Mouse (Mus musculus) ES-E14 (cell line): ENCODE results near the gene Slc5a10. TPM values are rescaled to one million over a fixed set of nuclear protein-coding genes. Genes with fewer than 3 reads are reported as not detected.
"Not testable (repeated sequence)": the region's sequence is repeated elsewhere in the genome, so short reads cannot be mapped to it uniquely, and the experiment has no call there.

Experiments
- DNase-seq: peaks from one replicate; pipeline ENCODE4 v3.0.0-alpha.2; 2013; ENCODE audit warnings: low read depth, low spot score
- H3K27ac ChIP-seq: 2 replicates; pipeline ENCODE4 v1.5.1; 2012; ENCODE audit warnings: low read depth, mild to moderate bottlenecking, low read length, moderate library complexity, mixed read lengths; ENCODE audit not compliant: poor library complexity, insufficient read depth, severe bottlenecking
- H3K36me3 ChIP-seq: 2 replicates; pipeline ENCODE4 v1.6.1; 2012; ENCODE audit warnings: mild to moderate bottlenecking, low read length, moderate library complexity, mixed read lengths; ENCODE audit not compliant: control insufficient read depth, poor library complexity, insufficient read depth, severe bottlenecking
- H3K4me1 ChIP-seq, 2 experiments: fragments of 150-350 bp in 1 of 2; sonication (generic) in 1 of 2; 2 replicates each; pipeline ENCODE4 v1.6.1; 2012; ENCODE audit warnings: low read length in 2 of 2, mild to moderate bottlenecking in 1 of 2, mixed read lengths in 1 of 2; ENCODE audit not compliant: control insufficient read depth in 2 of 2, insufficient read depth in 2 of 2, poor library complexity in 1 of 2
- H3K4me3 ChIP-seq, 2 experiments: fragments of 150-350 bp in 1 of 2; sonication (generic) in 1 of 2; 2 replicates each; pipeline ENCODE4 v1.5.1; 2012; ENCODE audit warnings: low read length in 2 of 2, low read depth in 1 of 2, mild to moderate bottlenecking in 1 of 2, mixed read lengths in 1 of 2; ENCODE audit not compliant: insufficient read depth in 1 of 2, poor library complexity in 1 of 2, severe bottlenecking in 1 of 2
- H3K9ac ChIP-seq: 2 replicates; pipeline ENCODE4 v1.6.1; 2012; ENCODE audit warnings: low read depth, mild to moderate bottlenecking, low read length, mixed read lengths; ENCODE audit not compliant: poor library complexity, insufficient read depth, severe bottlenecking
- H3K9me3 ChIP-seq: fragments of 150-350 bp; sonication (generic); 2 replicates; pipeline ENCODE4 v1.6.1; 2012; ENCODE audit warnings: low read depth, mild to moderate bottlenecking, low read length; ENCODE audit not compliant: control insufficient read depth, insufficient read depth
- CHD2 ChIP-seq: IDR thresholded peaks from 2 replicates; pipeline ENCODE4 v1.6.1; 2014; ENCODE audit warnings: mild to moderate bottlenecking, low read depth, low read length, inconsistent platforms
- HCFC1 ChIP-seq: IDR thresholded peaks from 2 replicates; pipeline ENCODE4 v1.6.1; 2012; ENCODE audit warnings: low read length, inconsistent platforms, borderline replicate concordance; ENCODE audit not compliant: insufficient read depth
- MAFK ChIP-seq: IDR thresholded peaks from 2 replicates; pipeline ENCODE4 v1.6.1; 2014; ENCODE audit warnings: mild to moderate bottlenecking, low read depth, low read length, inconsistent platforms; ENCODE audit not compliant: insufficient read depth
- ZC3H11A ChIP-seq: IDR thresholded peaks from 2 replicates; pipeline ENCODE4 v1.6.1; 2012; ENCODE audit warnings: low read depth, mild to moderate bottlenecking, inconsistent platforms, low read length, borderline replicate concordance
- ZNF384 ChIP-seq: IDR thresholded peaks from 2 replicates; pipeline ENCODE4 v1.6.1; 2012; ENCODE audit warnings: low read depth, low read length, inconsistent platforms
- in situ Hi-C, 2 experiments: fragments of 600-800 bp; cut with MboI; formaldehyde crosslinking; loops; one replicate each; pipeline ENCODE4 v1.15.1; 2025; ENCODE audit warnings: low sequenced_read_pairs in 2 of 2, inconsistent platforms in 1 of 2; ENCODE audit not compliant: unreplicated experiment in 2 of 2
- total RNA-seq: library from RNA; depleted of rRNA; stranded (reverse); fragments of 300-350 nt; gene quantifications from 2 replicates; pipeline ENCODE4 v1.2.3, GENCODE M21; 2012

The Slc5a10 gene
- total RNA-seq, 1 experiment = 0.45 TPM

- in situ Hi-C loops = no loop called here
- no peak overlapping the region for H3K9ac ChIP-seq
- no peak for DNase-seq
Observed at GRCm38 (mm10) chr11:61642106-61642505, 78.5 kb downstream of the Slc5a10 start.

GRCm38 (mm10) chr11:61640585-61640984 is 80.0 kb downstream of the Slc5a10 start:
- in situ Hi-C loops, H3K4me3 ChIP-seq, H3K9ac ChIP-seq, H3K9me3 ChIP-seq, H3K36me3 ChIP-seq, H3K4me1 ChIP-seq, DNase-seq, H3K27ac ChIP-seq: not testable (repeated sequence)

More at GRCm38 (mm10) chr11:61642106-61642505, 78.5 kb downstream of the Slc5a10 start:
- H3K9me3 ChIP-seq = no peaks in the 10 kb centered on the region
- no peaks in the 10 kb centered on the region for H3K36me3 ChIP-seq
- no peaks in the 10 kb centered on the region for H3K4me1 ChIP-seq
- H3K4me3 ChIP-seq = no peak overlapping the region
- TF ChIP-seq ZC3H11A (no peak), MAFK (no peak), HCFC1 (no peak), CHD2 (no peak), ZNF384 (no peak)
- H3K27ac ChIP-seq = no peak overlapping the region

- H3K9me3 ChIP-seq = no peaks in the 10 kb centered on the region
- H3K4me1 ChIP-seq = no peaks in the 10 kb centered on the region
- DNase-seq = no peak
- H3K36me3 ChIP-seq = no peaks in the 10 kb centered on the region
- in situ Hi-C loops = no loop called here
- no peak overlapping the region for H3K9ac ChIP-seq
- TF ChIP-seq ZC3H11A (no peak), CHD2 (no peak), MAFK (no peak), HCFC1 (no peak), ZNF384 (no peak)
- H3K27ac ChIP-seq = no peak overlapping the region
- no peak overlapping the region for H3K4me3 ChIP-seq
Observed at GRCm38 (mm10) chr11:61639601-61640177, 80.9 kb downstream of the Slc5a10 start.

DNA sequence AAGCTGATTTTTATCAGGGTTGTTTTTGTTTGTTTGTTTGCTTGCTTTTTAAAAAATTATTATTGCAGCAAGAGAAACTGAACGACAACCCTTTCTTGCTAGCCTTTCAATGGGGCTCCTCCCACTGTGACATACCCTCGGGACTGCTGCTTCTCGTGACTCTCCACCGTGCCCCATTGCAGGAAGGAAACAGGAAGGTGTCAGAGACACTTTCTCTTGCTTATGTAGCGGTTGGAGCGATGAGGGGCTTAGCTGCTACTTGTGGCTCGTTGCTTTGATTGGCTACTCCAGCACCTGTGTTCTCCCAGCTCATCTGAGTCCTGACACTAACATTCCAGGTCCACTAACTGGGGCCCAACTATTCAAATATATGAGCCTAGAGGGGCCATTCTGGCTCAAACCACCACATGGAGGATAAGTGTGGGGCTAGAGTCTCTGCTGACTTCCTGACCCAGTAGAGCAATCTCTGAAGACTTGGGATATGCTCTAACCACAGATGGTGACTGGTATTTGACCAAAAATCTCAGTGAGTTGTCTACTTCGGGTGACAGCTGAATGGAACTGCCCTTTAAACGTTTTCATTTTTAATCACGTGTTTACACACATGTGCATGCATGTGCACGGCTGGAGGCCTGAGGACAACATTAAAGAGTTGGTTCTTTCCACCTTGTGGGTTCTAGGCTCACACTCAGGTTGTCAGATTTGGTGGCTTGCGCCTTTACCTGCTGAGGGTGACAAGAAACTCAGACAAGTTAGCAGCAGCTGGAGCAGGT is 81.7 kb downstream of the Slc5a10 start:
- DNase-seq = no peak

More for the DNA sequence above, 81.7 kb downstream of the Slc5a10 start:
- Histone ChIP-seq H3K36me3 (no peaks in the 10 kb centered on the region), H3K9ac (no peak overlapping the region), H3K27ac (no peak overlapping the region), H3K4me1 (no peaks in the 10 kb centered on the region), H3K9me3 (no peaks in the 10 kb centered on the region), H3K4me3 (no peak overlapping the region)
- in situ Hi-C loops = no loop called here
- TF ChIP-seq ZNF384 = no peak
- no peak for TF ChIP-seq ZC3H11A
- no peak for TF ChIP-seq HCFC1
- no peak for TF ChIP-seq CHD2
- no peak for TF ChIP-seq MAFK
